Mouse (Mus musculus): Measurements from ENCODE around the gene Gm20388. TPM values are rescaled to one million over a fixed set of nuclear protein-coding genes. Genes with fewer than 3 reads are reported as not detected.

Gene Gm20388
- polyA plus RNA-seq, 1 experiment from 2014 or later: not detected

DNA sequence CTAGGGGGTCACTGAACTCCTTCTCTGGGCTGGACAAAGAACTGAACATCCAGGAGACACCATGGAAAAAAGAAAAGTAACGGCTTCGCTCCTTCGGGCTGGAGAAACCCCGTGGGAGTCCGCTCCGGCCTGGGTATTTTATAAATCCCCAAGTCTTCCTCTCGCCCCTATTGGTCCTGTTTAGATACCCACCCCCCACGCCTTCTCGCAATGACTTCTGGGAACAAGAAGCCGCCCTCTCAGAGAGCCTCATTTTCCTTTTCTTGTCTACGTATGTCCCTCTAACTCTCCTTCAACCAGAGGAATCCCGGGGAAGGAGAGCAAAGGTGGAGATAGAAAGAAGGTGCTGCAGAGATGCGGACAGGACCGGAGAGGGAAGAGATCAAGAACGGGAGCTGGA is 4452.7 kb downstream of the Gm20388 start:
- no peak for ATAC-seq
- WGBS (ENCODE audit: insufficient replicate concordance): 83% methylated on average over 15 of the region's 15 CpGs

GRCm38 (mm10) chr8:124368213-124368612 is 4457.6 kb downstream of the Gm20388 start:
- Histone ChIP-seq H3K36me3 (no peaks in the 10 kb centered on the region), H3K9ac (no peak overlapping the region), H3K4me3 (no peak overlapping the region), H3K4me1 (no peaks in the 10 kb centered on the region), H3K27ac (no peak overlapping the region), H3K9me3 (replicated peaks) (no peaks in the 10 kb centered on the region), H3K4me2 (no peak overlapping the region), H3K27me3 (replicated peaks) (no peaks in the 10 kb centered on the region)
- no peak for ATAC-seq
- 13% methylated on average over 8 of the region's 8 CpGs for WGBS (ENCODE audit: insufficient replicate concordance)

More for the DNA sequence above, 4452.7 kb downstream of the Gm20388 start:
- Histone ChIP-seq H3K4me2 (no peak overlapping the region), H3K9me3 (replicated peaks) (no peaks in the 10 kb centered on the region), H3K27me3 (replicated peaks) (no peaks in the 10 kb centered on the region), H3K27ac (no peak overlapping the region), H3K4me1 (no peaks in the 10 kb centered on the region), H3K9ac (no peak overlapping the region), H3K36me3 (no peaks in the 10 kb centered on the region), H3K4me3 (no peak overlapping the region)

GRCm38 (mm10) chr8:124370422-124371183 is 4460.0 kb downstream of the Gm20388 start:
- ATAC-seq: no peak
- Histone ChIP-seq H3K4me2 (no peak overlapping the region), H3K4me1 (no peaks in the 10 kb centered on the region), H3K9me3 (replicated peaks) (no peaks in the 10 kb centered on the region), H3K9ac (no peak overlapping the region), H3K27me3 (replicated peaks) (no peaks in the 10 kb centered on the region), H3K4me3 (no peak overlapping the region), H3K27ac (no peak overlapping the region), H3K36me3 (no peaks in the 10 kb centered on the region)
- WGBS (ENCODE audit: insufficient replicate concordance): 64% methylated on average over 17 of the region's 17 CpGs

- Histone ChIP-seq H3K36me3 (no peaks in the 10 kb centered on the region), H3K4me2 (no peak overlapping the region), H3K27ac (no peak overlapping the region), H3K4me1 (no peaks in the 10 kb centered on the region), H3K4me3 (no peak overlapping the region), H3K27me3 (replicated peaks) (no peaks in the 10 kb centered on the region), H3K9ac (no peak overlapping the region), H3K9me3 (replicated peaks) (no peaks in the 10 kb centered on the region)
- 74% methylated on average over 23 of the region's 23 CpGs for WGBS (ENCODE audit: insufficient replicate concordance)
- ATAC-seq: no peak
Measured at GRCm38 (mm10) chr8:124371410-124372123, 4460.9 kb downstream of the Gm20388 start.

DNA sequence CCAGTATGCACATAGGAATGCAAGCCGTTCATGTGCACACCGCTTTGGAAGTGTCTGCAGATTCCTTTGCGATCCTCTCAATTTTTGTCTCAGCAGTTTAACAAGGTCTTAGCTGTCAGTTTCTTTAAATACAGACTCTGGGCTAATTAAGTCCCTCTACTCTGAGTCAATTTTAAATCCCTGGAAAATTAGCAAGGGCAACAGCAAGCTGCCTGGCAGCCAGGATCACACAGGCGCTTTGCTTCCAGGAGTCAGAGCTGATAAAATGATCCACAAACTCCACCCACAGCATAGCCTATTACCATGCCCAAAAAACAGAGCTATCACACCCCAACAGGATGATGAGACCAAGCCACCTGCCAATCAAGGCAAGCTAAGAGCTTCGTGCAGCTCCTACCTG is 4463.1 kb downstream of the Gm20388 start:
- Histone ChIP-seq H3K27me3 (replicated peaks) (no peaks in the 10 kb centered on the region), H3K4me3 (no peak overlapping the region), H3K9ac (no peak overlapping the region), H3K4me1 (no peaks in the 10 kb centered on the region), H3K9me3 (replicated peaks) (no peaks in the 10 kb centered on the region), H3K36me3 (no peaks in the 10 kb centered on the region), H3K4me2 (no peak overlapping the region), H3K27ac (no peak overlapping the region)
- ATAC-seq: no peak
- WGBS (ENCODE audit: insufficient replicate concordance): 70% methylated on average over 5 of the region's 5 CpGs

GRCm38 (mm10) chr8:124375168-124375567 is 4464.5 kb downstream of the Gm20388 start:
- H3K9me3 ChIP-seq (replicated peaks): no peaks in the 10 kb centered on the region
- no peak overlapping the region for H3K4me3 ChIP-seq
- H3K36me3 ChIP-seq: no peaks in the 10 kb centered on the region
- H3K4me1 ChIP-seq: no peaks in the 10 kb centered on the region
- no peak for ATAC-seq
- no peaks in the 10 kb centered on the region for H3K27me3 ChIP-seq (replicated peaks)
- H3K4me2 ChIP-seq: no peak overlapping the region
- no peak overlapping the region for H3K27ac ChIP-seq
- H3K9ac ChIP-seq: no peak overlapping the region
- WGBS (ENCODE audit: insufficient replicate concordance): 69% methylated on average over 6 of the region's 6 CpGs

GRCm38 (mm10) chr8:124375727-124376126 is 4465.1 kb downstream of the Gm20388 start:
- no peak overlapping the region for H3K27ac ChIP-seq
- 73% methylated on average over 9 of the region's 9 CpGs for WGBS (ENCODE audit: insufficient replicate concordance)
- no peaks in the 10 kb centered on the region for H3K9me3 ChIP-seq (replicated peaks)
- no peak for ATAC-seq
- no peaks in the 10 kb centered on the region for H3K36me3 ChIP-seq
- H3K4me1 ChIP-seq: no peaks in the 10 kb centered on the region
- H3K9ac ChIP-seq: no peak overlapping the region
- H3K4me2 ChIP-seq: no peak overlapping the region
- no peak overlapping the region for H3K4me3 ChIP-seq
- no peaks in the 10 kb centered on the region for H3K27me3 ChIP-seq (replicated peaks)

- no peak overlapping the region for H3K4me2 ChIP-seq
- 80% methylated on average over 12 of the region's 12 CpGs for WGBS (ENCODE audit: insufficient replicate concordance)
Measured at GRCm38 (mm10) chr8:124376406-124376805, 4465.8 kb downstream of the Gm20388 start.

DNA sequence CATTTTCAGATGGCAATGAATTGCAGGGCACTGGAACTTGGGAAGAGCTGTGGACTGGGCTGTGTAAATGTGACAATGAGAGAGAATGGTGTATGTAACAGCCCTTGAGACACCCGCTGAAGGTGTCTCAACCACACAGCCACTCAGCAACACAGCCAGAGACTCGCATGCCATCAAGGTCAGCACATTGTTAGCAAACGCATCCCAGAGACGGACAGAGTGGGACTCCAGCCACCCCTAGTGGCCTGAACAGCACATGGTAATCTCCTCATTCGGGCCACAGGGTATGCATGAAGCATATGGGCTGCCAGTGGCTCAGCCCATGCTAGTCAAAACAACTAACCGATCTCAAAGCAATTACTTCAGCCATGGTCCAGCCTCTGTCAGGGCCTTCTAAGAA is 4468.6 kb downstream of the Gm20388 start:
- Histone ChIP-seq H3K27me3 (replicated peaks) (no peaks in the 10 kb centered on the region), H3K4me3 (no peak overlapping the region), H3K9ac (no peak overlapping the region), H3K4me2 (no peak overlapping the region), H3K9me3 (replicated peaks) (no peaks in the 10 kb centered on the region), H3K4me1 (no peaks in the 10 kb centered on the region), H3K27ac (no peak overlapping the region), H3K36me3 (no peaks in the 10 kb centered on the region)
- 56% methylated on average over 6 of the region's 6 CpGs for WGBS (ENCODE audit: insufficient replicate concordance)
- no peak for ATAC-seq

More at GRCm38 (mm10) chr8:124376406-124376805, 4465.8 kb downstream of the Gm20388 start:
- no peak overlapping the region for H3K4me3 ChIP-seq
- H3K4me1 ChIP-seq: no peaks in the 10 kb centered on the region
- H3K36me3 ChIP-seq: no peaks in the 10 kb centered on the region
- no peak overlapping the region for H3K9ac ChIP-seq
- ATAC-seq: no peak
- H3K27me3 ChIP-seq (replicated peaks): no peaks in the 10 kb centered on the region
- no peaks in the 10 kb centered on the region for H3K9me3 ChIP-seq (replicated peaks)
- no peak overlapping the region for H3K27ac ChIP-seq

DNA sequence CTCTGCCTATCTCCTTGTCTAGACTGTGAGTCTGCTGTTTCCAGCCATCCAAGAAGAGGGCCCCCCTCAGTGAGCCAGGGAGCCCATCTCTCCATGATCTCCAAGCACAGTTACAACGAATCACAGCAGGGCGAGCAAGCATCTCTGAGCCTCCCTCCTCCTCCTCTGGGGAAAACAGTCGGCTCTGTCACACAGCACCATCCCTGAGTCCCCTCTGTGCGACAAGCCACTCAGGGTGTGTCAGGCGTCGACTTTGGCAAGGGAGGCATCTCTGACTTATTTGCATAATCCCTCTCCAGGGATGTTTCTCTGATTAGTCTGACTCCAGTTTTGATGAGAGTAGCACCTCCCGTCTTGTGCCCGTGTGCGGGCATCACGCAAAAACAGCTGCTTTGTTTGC is 4471.6 kb downstream of the Gm20388 start:
- no peaks in the 10 kb centered on the region for H3K4me1 ChIP-seq
- H3K27ac ChIP-seq: no peak overlapping the region
- H3K36me3 ChIP-seq: no peaks in the 10 kb centered on the region
- H3K9ac ChIP-seq: no peak overlapping the region
- no peak overlapping the region for H3K4me3 ChIP-seq
- H3K9me3 ChIP-seq (replicated peaks): no peaks in the 10 kb centered on the region
- H3K27me3 ChIP-seq (replicated peaks): no peaks in the 10 kb centered on the region
- 55% methylated on average over 10 of the region's 10 CpGs for WGBS (ENCODE audit: insufficient replicate concordance)
- no peak for ATAC-seq
- H3K4me2 ChIP-seq: no peak overlapping the region

DNA sequence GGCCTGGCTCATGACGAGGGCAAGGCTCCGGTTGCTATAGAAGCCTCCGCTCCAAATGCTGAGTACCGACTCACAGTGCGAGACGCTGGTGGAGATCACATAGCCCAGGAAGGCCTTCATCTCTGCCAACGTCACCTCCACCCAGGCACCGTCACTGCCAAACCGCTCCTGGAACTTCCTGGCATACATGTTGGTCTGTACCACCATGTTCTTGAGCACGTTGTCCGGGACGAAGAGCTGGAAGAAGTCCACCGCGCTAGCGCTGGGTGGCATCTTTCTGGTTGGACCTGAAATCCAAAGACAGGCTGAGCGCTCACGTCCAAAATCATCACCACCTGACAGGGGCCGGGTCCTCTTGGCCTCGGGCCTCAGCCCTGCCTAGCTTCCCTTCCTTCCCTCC is 4473.7 kb downstream of the Gm20388 start:
- no peaks in the 10 kb centered on the region for H3K27me3 ChIP-seq (replicated peaks)
- H3K9ac ChIP-seq: no peak overlapping the region
- 82% methylated on average over 19 of the region's 19 CpGs for WGBS (ENCODE audit: insufficient replicate concordance)
- H3K36me3 ChIP-seq: no peaks in the 10 kb centered on the region
- no peaks in the 10 kb centered on the region for H3K4me1 ChIP-seq
- ATAC-seq: no peak
- H3K27ac ChIP-seq: no peak overlapping the region
- H3K4me3 ChIP-seq: no peak overlapping the region
- no peaks in the 10 kb centered on the region for H3K9me3 ChIP-seq (replicated peaks)
- H3K4me2 ChIP-seq: no peak overlapping the region

DNA sequence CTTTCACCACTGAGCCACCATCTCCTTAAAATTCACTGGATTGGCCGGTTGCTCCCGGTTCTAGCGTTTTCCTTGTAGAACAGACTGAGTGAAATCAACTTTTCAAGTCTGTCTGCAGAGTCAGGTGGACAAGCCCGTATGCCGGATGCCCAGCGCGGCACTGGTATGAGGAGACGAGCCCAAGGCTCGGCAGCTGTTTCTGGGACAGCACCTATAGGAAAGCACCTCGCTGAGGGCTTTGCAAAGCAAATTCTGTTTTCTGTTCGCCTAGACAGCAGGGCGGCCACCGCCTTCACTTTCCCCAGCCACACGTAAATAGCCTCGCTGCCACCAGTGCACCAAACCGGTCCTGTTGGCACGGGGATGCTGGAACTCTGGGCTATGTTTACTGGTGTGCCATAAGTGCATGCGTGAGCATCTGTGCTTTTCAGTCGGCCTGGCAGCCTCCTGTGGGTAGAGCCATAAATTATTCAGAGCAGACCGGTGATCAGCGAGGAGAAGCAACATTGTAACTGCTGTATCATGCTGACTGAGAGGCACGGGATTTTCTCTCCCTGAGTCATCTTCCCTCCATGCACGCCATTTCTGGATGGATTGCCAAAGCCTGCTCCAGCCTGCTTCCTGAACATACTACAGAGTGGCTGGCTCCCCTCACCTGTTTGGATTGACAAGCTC is 4475.7 kb downstream of the Gm20388 start:
- ATAC-seq: no peak
- Histone ChIP-seq H3K9ac (no peak overlapping the region), H3K27me3 (replicated peaks) (no peaks in the 10 kb centered on the region), H3K36me3 (no peaks in the 10 kb centered on the region), H3K4me3 (no peak overlapping the region), H3K9me3 (replicated peaks) (no peaks in the 10 kb centered on the region), H3K27ac (no peak overlapping the region), H3K4me2 (no peak overlapping the region), H3K4me1 (no peaks in the 10 kb centered on the region)
- 76% methylated on average over 23 of the region's 23 CpGs for WGBS (ENCODE audit: insufficient replicate concordance)

Data from liver, embryonic 12.5 days (tissue).